Mouse (Mus musculus) activated CD4-positive, CD25-positive, alpha-beta regulatory T cell (primary cell): ENCODE measurements around the gene Ccdc85c. TPM values are rescaled to one million over a fixed set of nuclear protein-coding genes. Genes with fewer than 3 reads are reported as not detected.

Experiments
- polyA plus RNA-seq, 2 experiments: library from polyadenylated mRNA; unstranded; fragments of 100-300 nt; shearing (Covaris generic); gene quantifications; one replicate each; pipeline ENCODE4 v1.2.1; 2017

The Ccdc85c gene
- polyA plus RNA-seq, result under 1 TPM in 1 of 2 experiments, not detected in 1; 0.37 TPM

GRCm38 (mm10) chr12:108274661-108275507 is at the start of gene Ccdc85c:
Ccdc85c (minus strand) TSS chr12:108275425.

GRCm38 (mm10) chr12:108305812-108306794 is 30.9 kb upstream of the Ccdc85c start, which contains the start of gene Hhipl1:
Hhipl1 (plus strand) TSS chr12:108306270.

DNA sequence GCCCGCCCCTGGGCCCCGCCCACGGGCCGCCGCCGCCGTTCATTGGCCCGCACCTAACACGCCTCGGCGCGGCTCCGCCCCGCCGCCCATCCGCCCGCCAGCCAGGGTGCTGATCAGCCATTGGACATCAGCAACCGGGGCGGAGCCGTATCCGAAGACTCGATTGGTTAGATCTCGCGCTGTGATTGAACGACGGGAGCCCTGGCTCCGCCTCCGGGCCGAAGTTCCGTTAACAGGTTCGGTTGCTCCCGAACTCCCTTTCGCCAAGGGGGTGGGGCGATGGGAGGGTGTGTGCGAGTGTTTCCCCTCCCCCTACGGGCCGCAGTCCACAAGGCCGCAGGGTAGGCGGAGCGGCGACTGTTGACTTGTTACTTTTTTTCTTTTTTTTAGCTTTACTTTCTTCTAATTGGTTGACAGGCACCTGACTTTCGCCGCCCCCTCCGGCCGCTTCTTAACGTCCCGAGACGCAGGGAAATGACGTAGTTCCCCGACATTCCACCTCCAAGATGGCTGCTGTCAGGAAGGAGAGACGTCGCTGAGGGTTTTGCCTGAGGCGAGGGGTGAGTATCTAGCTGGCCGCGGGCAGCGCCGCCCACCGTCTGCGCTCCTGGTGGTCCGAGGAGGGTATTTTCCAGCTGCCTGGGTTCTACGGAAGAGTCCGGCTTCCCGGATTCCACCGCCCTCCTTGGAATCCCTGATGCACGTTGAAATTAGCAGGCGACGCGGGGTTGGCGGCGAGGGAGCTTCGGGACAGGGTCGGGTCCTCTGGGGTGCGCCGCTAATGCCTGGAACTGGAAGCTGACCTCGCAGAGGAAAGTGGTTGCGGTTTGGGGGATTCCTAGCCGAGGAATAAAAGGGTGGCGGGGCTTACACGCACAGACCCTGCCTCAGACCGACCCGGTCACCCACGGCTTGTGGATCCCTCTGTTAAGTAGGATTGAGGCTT is 95.6 kb downstream of the Ccdc85c start, which contains the start of gene Ccnk:
Gene Ccnk, plus strand, starts transcription at position 259 of the 946 bp plus-strand sequence.

DNA sequence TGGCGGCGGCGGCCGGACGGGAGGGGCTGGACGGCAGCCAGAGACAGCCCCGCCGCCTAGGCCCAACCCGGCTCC is 96.1 kb downstream of the Ccdc85c start, which contains the start of gene Setd3:
Gene Setd3, minus strand, starts transcription at position 69 of the 75 bp plus-strand sequence.

Other genes starting within 250 kb of the Ccdc85c start
- 10 to 100 TPM; 96.7 to 98.7 TPM for gene Setd3, start 96.1 kb downstream of the Ccdc85c start, polyA plus RNA-seq
- gene Ccnk, start 95.8 kb downstream of the Ccdc85c start, polyA plus RNA-seq, result 1 to 10 TPM; 4.0 to 5.7 TPM
- gene Hhipl1, start 30.8 kb upstream of the Ccdc85c start, polyA plus RNA-seq, result not detected
- gene Cyp46a1, start 59.0 kb upstream of the Ccdc85c start, polyA plus RNA-seq, result under 1 TPM in 1 of 2 experiments, not detected in 1; 0.28 TPM
- gene Eml1, start 95.5 kb upstream of the Ccdc85c start, polyA plus RNA-seq, result under 1 TPM; 0.42 to 0.44 TPM